ENCODE assay signal across 16 mouse cellular contexts in the genomic region with DNA sequence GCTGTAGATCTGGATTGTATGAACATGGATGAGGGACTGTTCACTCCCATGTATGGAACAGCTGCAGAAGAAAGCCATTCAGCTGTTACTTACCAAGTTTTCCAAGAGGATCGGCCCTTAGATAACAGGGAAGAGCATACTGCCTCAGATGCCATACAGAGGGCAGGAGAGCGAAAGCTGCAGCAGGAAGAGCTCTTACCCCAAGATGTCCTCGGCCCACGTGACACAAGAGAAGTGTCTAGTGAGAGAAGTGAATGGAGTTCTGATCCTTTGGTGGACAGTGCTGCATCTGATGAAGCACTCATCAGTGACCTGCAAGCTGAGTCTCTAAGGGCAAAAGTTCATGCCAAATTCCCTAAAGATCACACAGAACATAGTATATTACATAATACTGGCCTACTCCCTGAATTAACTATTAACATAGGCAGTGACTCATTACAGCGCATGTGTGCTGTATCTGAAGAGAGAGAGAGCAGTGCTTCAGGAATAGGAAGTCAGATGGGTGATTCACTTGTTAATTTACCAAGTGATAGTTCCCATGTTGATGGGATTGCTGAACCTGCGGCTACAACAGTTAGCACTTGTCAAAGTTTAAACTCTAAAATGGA. TPM values are rescaled to one million over a fixed set of nuclear protein-coding genes. Genes with fewer than 3 reads are reported as not detected.
A peak's percentile ranks its signal among the peaks of the same experiment; 100 is the strongest.
DNase-seq lines count a peak whose midpoint lies in the region; ATAC-seq and TF ChIP-seq lines count a peak whose summit lies in the region.
"Had no signal": no experiment of that assay in that cellular context is flagged by ENCODE, and none has a peak within 500 bp of the region (broad histone marks: within the 10 kb centered on the region; RNA-seq: fewer than 3 reads in every experiment).

No protein-coding gene starts in this region.

- H3K4me2 ChIP-seq in lung, postnatal 0 days (replicated peaks; ENCODE audit: low read depth, low read length), result no peak overlapping the region
- no peak overlapping the region for H3K4me2 ChIP-seq in stomach, postnatal 0 days (replicated peaks; ENCODE audit: low read depth)
- H3K4me2 ChIP-seq: embryonic facial prominence, embryonic 15.5 days; lung, embryonic 15.5 days had no signal

- peak overlapping the region; percentile 38 for H3K4me3 ChIP-seq in heart, adult 2 months
- H3K4me3 ChIP-seq in lung, postnatal 0 days (ENCODE audit: low read depth, low read length), result no peak overlapping the region
- H3K4me3 ChIP-seq in stomach, postnatal 0 days (ENCODE audit: low read depth, low read length), result no peak overlapping the region
- H3K4me3 ChIP-seq: embryonic facial prominence, embryonic 15.5 days; lung, embryonic 15.5 days had no signal

- no peak for ATAC-seq in lung, postnatal 0 days
- ATAC-seq in stomach, postnatal 0 days (ENCODE audit: low FRiP score, low TSS enrichment), result peak; percentile 83
- ATAC-seq: forebrain, embryonic 16.5 days; inflammation-experienced regulatory T-cells, adult 6 months; midbrain, embryonic 16.5 days had no signal

- H3K9ac ChIP-seq in heart, adult 2 months (ENCODE audit: low read depth, low read length), result peak overlapping the region; percentile 61
- H3K9ac ChIP-seq in lung, postnatal 0 days (replicated peaks; ENCODE audit: low read depth), result no peak overlapping the region
- no peak overlapping the region for H3K9ac ChIP-seq in stomach, postnatal 0 days (ENCODE audit: low read length)
- H3K9ac ChIP-seq: embryonic facial prominence, embryonic 15.5 days; lung, embryonic 15.5 days had no signal

- H3K4me1 ChIP-seq in heart, adult 2 months (ENCODE audit: control insufficient read depth, insufficient read depth, low read length), result peaks cover 6% of the 10 kb centered on the region; the same call in 1 of the 2 replicates
- H3K4me1 ChIP-seq in lung, postnatal 0 days (ENCODE audit: insufficient read depth, low read depth, low read length), result no peaks in the 10 kb centered on the region
- H3K4me1 ChIP-seq in stomach, postnatal 0 days (replicated peaks; ENCODE audit: control insufficient read depth, insufficient read depth), result no peaks in the 10 kb centered on the region
- H3K4me1 ChIP-seq: embryonic facial prominence, embryonic 15.5 days; lung, embryonic 15.5 days had no signal

- H3K36me3 ChIP-seq in heart, adult 2 months (ENCODE audit: control insufficient read depth, insufficient read depth, low read length), result peaks cover 29% of the 10 kb centered on the region
- H3K36me3 ChIP-seq in lung, postnatal 0 days (ENCODE audit: insufficient read depth, low read length), result peaks cover 19% of the 10 kb centered on the region
- H3K36me3 ChIP-seq in stomach, postnatal 0 days (ENCODE audit: control insufficient read depth, insufficient read depth, low read length), result 0 out of 2 replicates have a peak, but pooled peaks cover 6% of the 10 kb centered on the region

- 57% methylated on average over 6 of the region's 6 CpGs for WGBS in heart, adult 2 months
- WGBS in lung, postnatal 0 days, result 87% methylated on average over 6 of the region's 6 CpGs
- 81% methylated on average over 6 of the region's 6 CpGs for whole genome bisulfite sequencing in stomach, postnatal 0 days

- no peak for TF ChIP-seq POLR2A in heart, adult 2 months (IDR thresholded peaks at IDR 0.05; ENCODE audit: insufficient read depth, low read depth, low read length)

- peak overlapping the region; percentile 81 for H3K27ac ChIP-seq in heart, adult 2 months
- H3K27ac ChIP-seq in lung, postnatal 0 days (ENCODE audit: low read length), result no peak overlapping the region
- no peak overlapping the region for H3K27ac ChIP-seq in stomach, postnatal 0 days (replicated peaks)
- H3K27ac ChIP-seq: embryonic facial prominence, embryonic 15.5 days; lung, embryonic 15.5 days had no signal

- no peaks in the 10 kb centered on the region for H3K27me3 ChIP-seq in heart, adult 2 months (ENCODE audit: control insufficient read depth, insufficient read depth, low read length)
- no peaks in the 10 kb centered on the region for H3K27me3 ChIP-seq in lung, postnatal 0 days (replicated peaks; ENCODE audit: insufficient read depth, low read length)
- no peaks in the 10 kb centered on the region for H3K27me3 ChIP-seq in stomach, postnatal 0 days (ENCODE audit: control insufficient read depth, insufficient read depth, low read length)
- H3K27me3 ChIP-seq: embryonic facial prominence, embryonic 15.5 days; lung, embryonic 15.5 days had no signal

- no peak for TF ChIP-seq CTCF in heart, adult 2 months (IDR thresholded peaks at IDR 0.05)
- TF ChIP-seq CTCF in lung, postnatal 0 days (IDR thresholded peaks at IDR 0.05), result no peak
- TF ChIP-seq CTCF in stomach, postnatal 0 days (IDR thresholded peaks at IDR 0.05; ENCODE audit: low read depth), result no peak

- H3K9me3 ChIP-seq in lung, postnatal 0 days (ENCODE audit: low read length), result no peaks in the 10 kb centered on the region
- no peaks in the 10 kb centered on the region for H3K9me3 ChIP-seq in stomach, postnatal 0 days (ENCODE audit: control insufficient read depth, low read length)
- H3K9me3 ChIP-seq: embryonic facial prominence, embryonic 15.5 days; lung, embryonic 15.5 days had no signal

- intact Hi-C loops in heart, adult 2 months (cut with DNase I), result no loop called here
- intact Hi-C loops in heart, postnatal 25 days (cut with DNase I), result loop anchor here (10.0 kb wide), 1 partner anchor 134 kb away; a partner anchor contains a TSS
- intact Hi-C loops in left cerebral cortex, postnatal 10 days (cut with DNase I), result no loop called here

- peak; percentile 23 to 26 for DNase-seq in heart, adult 2 months
- DNase-seq in heart, postnatal 25 days (ENCODE audit: low spot score), result no peak
- DNase-seq in lung, postnatal 0 days (ENCODE audit: low spot score), result peak; percentile 44
- DNase-seq in lung, adult 18-20 months, result no peak
- DNase-seq in kidney, postnatal 36 days, result peak; percentile 40 to 57
- DNase-seq in stomach, postnatal 0 days (ENCODE audit: low spot score), result no peak
- no peak for DNase-seq in left cerebral cortex, postnatal 10 days (ENCODE audit: extremely low spot score in 1 of 2, low spot score in 2 of 2)
- no peak for DNase-seq in lung, postnatal 4 days
- DNase-seq: adrenal gland, postnatal 14 days; cerebellum, adult 8-10 months; thymus, postnatal 14 days had no signal

- no peak for TF ChIP-seq EP300 in heart, adult 2 months (IDR thresholded peaks at IDR 0.05; ENCODE audit: insufficient read depth, low read depth, low read length)
- TF ChIP-seq EP300 in lung, postnatal 0 days (IDR thresholded peaks at IDR 0.05), result no peak
- no peak for TF ChIP-seq EP300 in stomach, postnatal 0 days (optimal IDR thresholded peaks at IDR 0.05)

- peaks cover 1% of the 10 kb centered on the region; the same call in 1 of the 2 replicates for H3K79me2 ChIP-seq in heart, adult 2 months (replicated peaks; ENCODE audit: control insufficient read depth, insufficient read depth, low read length)

RNA-seq across cellular contexts. Expression of a gene that starts 35.1 kb away (rescaled TPM):
- 10 to 100 TPM; 67.4 to 75.3 TPM for total RNA-seq in heart, adult 2 months (2021)
- 17.0 and 25.9 TPM in 2 replicates for polyA plus RNA-seq in heart, adult 2 months (2012; rRNA removed)
- 10 to 100 TPM; 76.3 to 81.3 TPM for total RNA-seq in heart, postnatal 25 days (2021)
- polyA plus RNA-seq in lung, postnatal 0 days (2015; fragmentation: Nextera tagmentation; extraction: Ambion mirVana), result 27.2 and 27.7 TPM in 2 replicates
- 28.4 and 29.0 TPM in 2 replicates for polyA plus RNA-seq in stomach, postnatal 0 days (2015; fragmentation: Nextera tagmentation; extraction: Ambion mirVana)
- 100 to 1,000 TPM; 103 TPM for total RNA-seq in left cerebral cortex, postnatal 10 days (2021)

Comparison
In these comparisons a context has a peak if more than half of its experiments do, and no peak if none do; other contexts are left out.
1. DNase-seq: peak in heart, adult 2 months (2 of 2), lung, postnatal 0 days (single experiment) and kidney, postnatal 36 days (2 of 2); none in heart, postnatal 25 days (single experiment), lung, adult 18-20 months (0 of 2), stomach, postnatal 0 days (single experiment), left cerebral cortex, postnatal 10 days (0 of 2) and lung, postnatal 4 days (0 of 2).